Mouse (Mus musculus) CH12.LX (cell line): ENCODE results near the gene Batf. TPM values are rescaled to one million over a fixed set of nuclear protein-coding genes. Genes with fewer than 3 reads are reported as not detected.

Experiments
- DNase-seq: peaks from one replicate; pipeline ENCODE4 v3.0.0-alpha.2; 2013; ENCODE audit errors: extremely low read depth
- H3K27ac ChIP-seq: 2 replicates; pipeline ENCODE4 v1.5.1; 2012; ENCODE audit warnings: low read depth, mild to moderate bottlenecking, control low read depth, moderate library complexity; ENCODE audit not compliant: insufficient read depth
- H3K27me3 ChIP-seq: replicated peaks from 2 replicates; pipeline ENCODE3; 2012; ENCODE audit warnings: inconsistent platforms
- H3K36me3 ChIP-seq, 2 experiments: replicated peaks in 1 of 2; 2 replicates each; pipeline versions ENCODE3 to v1.6.1; 2012; ENCODE audit warnings: inconsistent platforms in 1 of 2, low read length in 1 of 2, mild to moderate bottlenecking in 1 of 2, mixed read lengths in 1 of 2, moderate library complexity in 1 of 2; ENCODE audit not compliant: control insufficient read depth in 1 of 2, insufficient read depth in 1 of 2
- H3K4me1 ChIP-seq, 2 experiments: 2 replicates each; pipeline ENCODE4 v1.6.1; 2012; ENCODE audit warnings: inconsistent platforms in 1 of 2, moderate library complexity in 1 of 2; ENCODE audit not compliant: insufficient read depth in 2 of 2, control insufficient read depth in 1 of 2
- H3K4me2 ChIP-seq: 2 replicates; pipeline ENCODE4 v1.6.1; 2012; ENCODE audit warnings: low read depth, mild to moderate bottlenecking, control low read depth; ENCODE audit not compliant: poor library complexity, insufficient read depth, severe bottlenecking
- H3K4me3 ChIP-seq, 3 experiments: fragments of 150-350 bp in 1 of 3; sonication (generic) in 1 of 3; replicated peaks in 1 of 3; 2 replicates each; pipeline versions ENCODE3 to v1.5.1; 2011 to 2012; ENCODE audit warnings: low read depth in 2 of 3, low read length in 2 of 3, mild to moderate bottlenecking in 2 of 3, moderate library complexity in 2 of 3, control low read depth in 1 of 3, improper control_type of control experiment in 1 of 3, inconsistent platforms in 1 of 3, mixed read lengths in 1 of 3; ENCODE audit not compliant: poor library complexity in 1 of 3
- H3K79me2 ChIP-seq: replicated peaks from 2 replicates; pipeline ENCODE4 v1.6.1; 2012; ENCODE audit warnings: mild to moderate bottlenecking, moderate library complexity; ENCODE audit not compliant: control insufficient read depth, poor library complexity, insufficient read depth, severe bottlenecking; ENCODE audit errors: extremely low read depth
- H3K9ac ChIP-seq: 2 replicates; pipeline ENCODE4 v1.6.1; 2012; ENCODE audit warnings: low read depth, mild to moderate bottlenecking, control low read depth, moderate library complexity; ENCODE audit not compliant: insufficient read depth
- H3K9me3 ChIP-seq: replicated peaks from 2 replicates; pipeline ENCODE3; 2012; ENCODE audit warnings: low read length, inconsistent platforms, mixed read lengths
- CTCF ChIP-seq, 2 experiments: IDR thresholded peaks in 1 of 2; conservative IDR thresholded peaks in 1 of 2; 2 replicates each; pipeline ENCODE4 v1.5.1; 2011 to 2012; ENCODE audit warnings: low read depth in 2 of 2, low read length in 2 of 2, improper control_type of control experiment in 1 of 2, inconsistent platforms in 1 of 2, mild to moderate bottlenecking in 1 of 2, moderate library complexity in 1 of 2
- ELF1 ChIP-seq: IDR thresholded peaks from 2 replicates; pipeline ENCODE4 v1.6.1; 2014; ENCODE audit warnings: low read depth, mild to moderate bottlenecking, inconsistent platforms, low read length, improper control_type of control experiment
- EP300 ChIP-seq: IDR thresholded peaks from 2 replicates; pipeline ENCODE4 v1.6.1; 2011; ENCODE audit warnings: low read length, improper control_type of control experiment
- ETS1 ChIP-seq: conservative IDR thresholded peaks from 2 replicates; pipeline ENCODE4 v1.6.1; 2012; ENCODE audit warnings: low read depth, mild to moderate bottlenecking, inconsistent platforms, low read length, improper control_type of control experiment, moderate library complexity
- IRF4 ChIP-seq: IDR thresholded peaks from 2 replicates; pipeline ENCODE4 v1.6.1; 2014; ENCODE audit warnings: low read depth, mild to moderate bottlenecking, inconsistent platforms, low read length, improper control_type of control experiment
- JUN ChIP-seq: IDR thresholded peaks from 2 replicates; pipeline ENCODE4 v1.6.1; 2011; ENCODE audit warnings: low read depth, mild to moderate bottlenecking, low read length, improper control_type of control experiment, moderate library complexity; ENCODE audit not compliant: insufficient read depth
- MAFK ChIP-seq: IDR thresholded peaks from 2 replicates; pipeline ENCODE4 v1.6.1; 2011; ENCODE audit warnings: low read length, improper control_type of control experiment; ENCODE audit not compliant: insufficient replicate concordance
- MAX ChIP-seq: IDR thresholded peaks from 2 replicates; pipeline ENCODE4 v1.6.1; 2011; ENCODE audit warnings: low read length, improper control_type of control experiment
- MAZ ChIP-seq: IDR thresholded peaks from 2 replicates; pipeline ENCODE4 v1.6.1; 2012; ENCODE audit warnings: low read depth, mild to moderate bottlenecking, inconsistent platforms, low read length, improper control_type of control experiment, moderate library complexity
- MEF2A ChIP-seq: IDR thresholded peaks from 2 replicates; pipeline ENCODE4 v1.6.1; 2014; ENCODE audit warnings: low read depth, mild to moderate bottlenecking, inconsistent platforms, low read length, improper control_type of control experiment, borderline replicate concordance
- NELFE ChIP-seq: IDR thresholded peaks from 2 replicates; pipeline ENCODE4 v1.6.1; 2011; ENCODE audit warnings: low read depth, low read length, improper control_type of control experiment
- PAX5 ChIP-seq: IDR thresholded peaks from 2 replicates; pipeline ENCODE4 v1.6.1; 2012; ENCODE audit warnings: low read length, inconsistent platforms, mixed read lengths
- RAD21 ChIP-seq: IDR thresholded peaks from 2 replicates; pipeline ENCODE4 v1.6.1; 2011; ENCODE audit warnings: low read depth, mild to moderate bottlenecking, low read length, improper control_type of control experiment, moderate library complexity
- SIN3A ChIP-seq: IDR thresholded peaks from 2 replicates; pipeline ENCODE4 v1.6.1; 2012; ENCODE audit warnings: low read length, improper control_type of control experiment, inconsistent platforms
- SMC3 ChIP-seq: IDR thresholded peaks from 2 replicates; pipeline ENCODE4 v1.6.1; 2011; ENCODE audit warnings: low read depth, low read length, improper control_type of control experiment
- ZC3H11A ChIP-seq: IDR thresholded peaks from 2 replicates; pipeline ENCODE4 v1.6.1; 2012; ENCODE audit warnings: low read depth, mild to moderate bottlenecking, inconsistent platforms, low read length, improper control_type of control experiment
- ZMIZ1 ChIP-seq: IDR thresholded peaks from 2 replicates; pipeline ENCODE4 v1.6.1; 2012; ENCODE audit warnings: low read depth, mild to moderate bottlenecking, inconsistent platforms, low read length, improper control_type of control experiment
- dilution Hi-C: fragments of 300-500 bp; cut with MboI; formaldehyde crosslinking; loops from 2 replicates; pipeline ENCODE4 v1.14.3; 2020; ENCODE audit warnings: low sequenced_read_pairs; ENCODE audit not compliant: extremely low pct_unique_long_range_greater_than_20kb, extremely low pct_ligation_motif_present
- in situ Hi-C: fragments of 300-500 bp; cut with MboI; formaldehyde crosslinking; loops from 3 replicates; pipeline ENCODE4 v1.14.3; 2019; ENCODE audit warnings: low sequenced_read_pairs, low pct_ligation_motif_present, low pct_unique_long_range_greater_than_20kb, mixed read lengths
- polyA plus RNA-seq: library from polyadenylated mRNA; unstranded; fragments of >175 nt; gene quantifications from 2 replicates; pipeline ENCODE4 v1.2.1, GENCODE M21; 2012; ENCODE audit warnings: low read depth; ENCODE audit not compliant: insufficient read length
- total RNA-seq, 2 experiments: library from RNA; depleted of rRNA; stranded (reverse); fragments of 300-350 nt in 1 of 2; fragments of >200 nt in 1 of 2; gene quantifications; 2 replicates each; pipeline ENCODE4 v1.2.3; 2012 to 2014

Gene Batf
- total and polyA plus RNA-seq, 3 experiments, result 89.2 to 137 (median 128) TPM

- no peak for TF ChIP-seq NELFE
- peak; percentile 73 for TF ChIP-seq SMC3
- no peak for TF ChIP-seq MAFK
- TF ChIP-seq CTCF (conservative IDR thresholded peaks at IDR 0.05 in 1 of 2, IDR thresholded peaks at IDR 0.05 in 1 of 2; ENCODE audit: low read depth in 2 of 2, low read length in 2 of 2), result peak in 1 of 2 experiments; percentile 73; a peak in 2 of 4 replicates
- TF ChIP-seq ZC3H11A, result 0 out of 2 replicates have a peak, but pooled peaks have one; percentile 11
- peak; percentile 68 for TF ChIP-seq RAD21
- TF ChIP-seq, all 38 proteins: peak for 4
- Histone ChIP-seq H3K27ac (no peak overlapping the region), H3K79me2 (no peaks in the 10 kb centered on the region), H3K9me3 (peaks cover 10% of the 10 kb centered on the region), H3K4me3 (no peak overlapping the region), H3K27me3 (no peaks in the 10 kb centered on the region), H3K4me1 (peaks cover 0 to 21% of the 10 kb centered on the region in 2 experiments; a peak in 2 of 4 replicates), H3K36me3 (peaks cover 4 to 18% of the 10 kb centered on the region in 2 experiments), H3K9ac (no peak overlapping the region), H3K4me2 (no peak overlapping the region)
- dilution Hi-C loops (no loop called here), in situ Hi-C loops (no loop called here)
- DNase-seq, result no peak
These were observed 39.1 kb upstream of the Batf start for GRCm38 (mm10) chr12:85647346-85647745.

GRCm38 (mm10) chr12:85647955-85648354 is 38.5 kb upstream of the Batf start:
- peaks cover 0 to 21% of the 10 kb centered on the region in 2 experiments; a peak in 2 of 4 replicates for H3K4me1 ChIP-seq
- no peaks in the 10 kb centered on the region for H3K79me2 ChIP-seq
- TF ChIP-seq MAZ (no peak), ELF1 (no peak), ZC3H11A (no peak), ZMIZ1 (no peak), SIN3A (no peak), IRF4 (no peak), JUN (no peak), NELFE (no peak), EP300 (no peak), MAX (no peak), CTCF (conservative IDR thresholded peaks at IDR 0.05 in 1 of 2, IDR thresholded peaks at IDR 0.05 in 1 of 2; ENCODE audit: low read depth in 2 of 2, low read length in 2 of 2) (no peak), MAFK (no peak), PAX5 (no peak), MEF2A (no peak), ETS1 (no peak)
- no peak overlapping the region for H3K4me2 ChIP-seq
- H3K9me3 ChIP-seq, result peaks cover 10% of the 10 kb centered on the region
- no peak overlapping the region for H3K4me3 ChIP-seq
- DNase-seq, result no peak
- H3K27ac ChIP-seq, result no peak overlapping the region
- dilution Hi-C loops (no loop called here), in situ Hi-C loops (no loop called here)
- no peaks in the 10 kb centered on the region for H3K27me3 ChIP-seq
- no peak overlapping the region for H3K9ac ChIP-seq
- H3K36me3 ChIP-seq, result peaks cover 0 to 12% of the 10 kb centered on the region in 2 experiments
